Mouse (Mus musculus): ENCODE data around the gene Scaf1. TPM values are rescaled to one million over a fixed set of nuclear protein-coding genes. Genes with fewer than 3 reads are reported as not detected.
A peak's percentile ranks its signal among the peaks of the same experiment; 100 is the strongest.

The Scaf1 gene
- polyA plus RNA-seq, 1 experiment from 2014 or later: 20.1 TPM

GRCm38 (mm10) chr7:44985595-44986191 lies 30.5 kb downstream of the Scaf1 start:
- DNase-seq (ENCODE audit: low spot score): peak; percentile 44

GRCm38 (mm10) chr7:44984833-44985164 lies 31.4 kb downstream of the Scaf1 start:
- no peak for DNase-seq (ENCODE audit: low spot score)

- DNase-seq (ENCODE audit: low spot score): no peak
Measured at GRCm38 (mm10) chr7:44983944-44984832, 32.0 kb downstream of the Scaf1 start.

- peak; percentile 81 for DNase-seq (ENCODE audit: low spot score)
Measured at GRCm38 (mm10) chr7:44983085-44983484, 33.1 kb downstream of the Scaf1 start.

- DNase-seq (ENCODE audit: low spot score): no peak
Measured at GRCm38 (mm10) chr7:44981539-44981938, 34.6 kb downstream of the Scaf1 start.

- no peak for DNase-seq (ENCODE audit: low spot score)
Measured at GRCm38 (mm10) chr7:44978300-44978699, 37.9 kb downstream of the Scaf1 start.

GRCm38 (mm10) chr7:44975117-44975419 lies 41.1 kb downstream of the Scaf1 start:
- DNase-seq (ENCODE audit: low spot score): no peak

GRCm38 (mm10) chr7:44974383-44975116 lies 41.6 kb downstream of the Scaf1 start, which contains the start of gene Cpt1c:
Gene Cpt1c, minus strand, starts transcription at chr7:44974851.
- DNase-seq (ENCODE audit: low spot score): no peak

- no peak for DNase-seq (ENCODE audit: low spot score)
Measured at GRCm38 (mm10) chr7:44973415-44974130, 42.6 kb downstream of the Scaf1 start.

GRCm38 (mm10) chr7:44971142-44971541 lies 45.0 kb downstream of the Scaf1 start:
- no peak for DNase-seq (ENCODE audit: low spot score)

GRCm38 (mm10) chr7:44970231-44970691 lies 45.9 kb downstream of the Scaf1 start:
- peak; percentile 84 for DNase-seq (ENCODE audit: low spot score)

GRCm38 (mm10) chr7:44966638-44967037 lies 49.5 kb downstream of the Scaf1 start:
- DNase-seq (ENCODE audit: low spot score): no peak

- DNase-seq (ENCODE audit: low spot score): no peak
Measured at GRCm38 (mm10) chr7:44965975-44966374, 50.2 kb downstream of the Scaf1 start.

GRCm38 (mm10) chr7:44964990-44965389 lies 51.2 kb downstream of the Scaf1 start:
- DNase-seq (ENCODE audit: low spot score): no peak

GRCm38 (mm10) chr7:44962831-44963230 lies 53.3 kb downstream of the Scaf1 start:
- no peak for DNase-seq (ENCODE audit: low spot score)

- no peak for DNase-seq (ENCODE audit: low spot score)
Measured at GRCm38 (mm10) chr7:44962337-44962736, 53.8 kb downstream of the Scaf1 start.

- DNase-seq (ENCODE audit: low spot score): no peak
Measured at GRCm38 (mm10) chr7:44960512-44960910, 55.7 kb downstream of the Scaf1 start.

- no peak for DNase-seq (ENCODE audit: low spot score)
Measured at GRCm38 (mm10) chr7:44959874-44960511, 56.2 kb downstream of the Scaf1 start.

GRCm38 (mm10) chr7:44959281-44959680 lies 56.9 kb downstream of the Scaf1 start:
- no peak for DNase-seq (ENCODE audit: low spot score)

- DNase-seq (ENCODE audit: low spot score): peak; percentile 45
Measured at GRCm38 (mm10) chr7:44958208-44958607, 58.0 kb downstream of the Scaf1 start.
